Mouse (Mus musculus): ENCODE measurements around the gene Tmem127. TPM values are rescaled to one million over a fixed set of nuclear protein-coding genes. Genes with fewer than 3 reads are reported as not detected.
"Not testable (repeated sequence)": the region's sequence is repeated elsewhere in the genome, so short reads cannot be mapped to it uniquely, and the experiment has no call there.

Gene Tmem127
- 10 to 100 TPM; 83.4 to 83.5 TPM for total RNA-seq (2021)

DNA sequence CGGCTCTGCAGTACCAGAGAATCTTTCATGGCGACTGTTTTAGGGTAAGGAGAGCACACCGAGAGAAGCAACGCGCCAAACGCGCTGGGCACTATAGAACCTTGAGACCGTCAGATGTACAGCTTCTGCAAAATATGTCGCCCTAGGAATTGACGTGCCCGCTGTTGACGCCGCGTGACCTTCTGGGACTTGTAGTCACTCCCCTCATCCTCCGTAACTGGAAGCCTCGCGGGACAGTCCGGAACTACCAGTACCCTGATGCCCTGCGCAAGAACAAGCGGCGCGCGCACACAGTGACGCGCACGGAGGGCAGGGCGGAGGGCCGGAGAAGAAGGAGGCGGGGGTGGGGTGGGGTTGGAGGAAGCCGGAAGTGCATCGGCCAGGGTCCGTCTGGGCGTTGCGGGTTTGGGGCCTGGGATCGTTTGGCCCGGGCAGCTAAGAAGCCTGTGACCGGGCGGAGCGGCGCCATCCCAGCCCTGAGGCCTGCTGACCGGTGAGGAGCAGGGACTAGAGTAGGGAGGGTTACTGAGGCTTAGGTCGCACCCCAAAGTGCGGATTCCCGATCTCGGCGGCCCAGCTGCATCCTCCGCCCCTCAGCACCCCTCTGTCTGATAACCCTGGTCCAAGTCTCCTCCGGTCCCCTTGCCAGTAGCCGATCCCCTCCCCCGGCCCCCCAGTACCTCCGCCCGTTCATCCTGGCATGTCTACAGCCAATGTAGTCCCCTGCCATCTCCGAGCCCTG lies at the start of gene Tmem127, which contains the start of gene Ciao1:
Gene Tmem127, plus strand, starts transcription at position 317 of the 742 bp plus-strand sequence.
Gene Ciao1, minus strand, starts transcription at position 225 of the 742 bp plus-strand sequence.
- peak; percentile 89 to 90 for DNase-seq (ENCODE audit: extremely low spot score in 1 of 2, low spot score in 1 of 2)

DNA sequence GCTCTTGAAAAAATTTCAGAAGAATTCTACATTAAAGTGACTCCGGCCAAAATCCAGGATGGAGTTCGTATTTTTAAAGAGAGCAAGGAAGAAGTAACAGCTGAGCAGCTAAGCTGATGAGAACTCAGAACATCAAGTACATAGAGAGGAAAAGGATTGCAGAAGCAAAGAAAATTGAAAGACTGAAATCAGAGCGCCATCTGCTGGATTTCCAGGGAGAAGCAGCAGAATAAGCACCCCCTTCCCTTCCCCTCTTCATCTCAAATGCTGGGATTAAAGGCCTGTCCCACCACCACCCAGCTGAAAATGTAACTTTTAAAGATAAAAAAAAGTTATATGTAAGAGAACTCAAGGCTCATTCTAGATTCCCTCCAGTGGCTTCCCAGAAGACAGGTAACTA lies 42.8 kb upstream of the Tmem127 start:
- peak; percentile 44 to 75 for DNase-seq (ENCODE audit: extremely low spot score in 1 of 2, low spot score in 1 of 2)

DNA sequence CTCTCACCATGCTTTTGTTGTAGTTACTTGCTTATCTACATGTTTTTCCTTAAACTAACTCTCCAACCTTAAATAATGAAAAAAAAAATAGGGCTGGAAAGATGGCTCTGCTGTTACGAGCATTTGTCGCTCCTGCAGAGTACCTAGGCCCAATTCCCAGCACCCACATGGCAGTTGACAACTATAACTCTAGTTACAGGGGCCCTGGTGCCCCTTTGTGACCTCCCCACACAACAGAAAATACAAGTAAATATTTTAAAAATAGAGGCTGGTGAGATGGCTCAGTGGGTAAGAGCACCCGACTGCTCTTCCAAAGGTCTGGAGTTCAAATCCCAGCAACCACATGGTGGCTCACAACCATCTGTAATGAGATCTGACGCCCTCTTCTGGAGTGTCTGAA lies 41.8 kb upstream of the Tmem127 start:
- DNase-seq (ENCODE audit: extremely low spot score in 1 of 2, low spot score in 1 of 2): not testable (repeated sequence)

DNA sequence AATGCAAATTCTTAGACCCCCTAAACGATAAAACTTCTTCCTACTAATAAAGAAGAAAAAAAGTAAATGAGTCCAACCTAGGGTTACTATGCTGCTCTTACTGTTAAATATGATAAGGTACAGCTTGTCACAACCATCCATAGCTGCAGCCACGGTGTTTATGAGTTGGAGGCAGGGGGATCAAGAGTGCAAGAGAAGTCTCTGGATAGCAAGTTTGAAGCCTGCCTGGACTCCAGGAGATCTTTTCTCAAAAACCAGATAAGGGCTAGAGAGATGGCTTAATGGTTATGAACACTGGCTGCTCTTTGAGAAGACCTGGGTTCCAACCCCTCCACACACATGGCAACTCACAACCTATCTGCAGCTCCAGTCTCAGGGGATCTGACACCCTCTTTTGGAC lies 40.8 kb upstream of the Tmem127 start:
- DNase-seq (ENCODE audit: extremely low spot score in 1 of 2, low spot score in 1 of 2): no peak

DNA sequence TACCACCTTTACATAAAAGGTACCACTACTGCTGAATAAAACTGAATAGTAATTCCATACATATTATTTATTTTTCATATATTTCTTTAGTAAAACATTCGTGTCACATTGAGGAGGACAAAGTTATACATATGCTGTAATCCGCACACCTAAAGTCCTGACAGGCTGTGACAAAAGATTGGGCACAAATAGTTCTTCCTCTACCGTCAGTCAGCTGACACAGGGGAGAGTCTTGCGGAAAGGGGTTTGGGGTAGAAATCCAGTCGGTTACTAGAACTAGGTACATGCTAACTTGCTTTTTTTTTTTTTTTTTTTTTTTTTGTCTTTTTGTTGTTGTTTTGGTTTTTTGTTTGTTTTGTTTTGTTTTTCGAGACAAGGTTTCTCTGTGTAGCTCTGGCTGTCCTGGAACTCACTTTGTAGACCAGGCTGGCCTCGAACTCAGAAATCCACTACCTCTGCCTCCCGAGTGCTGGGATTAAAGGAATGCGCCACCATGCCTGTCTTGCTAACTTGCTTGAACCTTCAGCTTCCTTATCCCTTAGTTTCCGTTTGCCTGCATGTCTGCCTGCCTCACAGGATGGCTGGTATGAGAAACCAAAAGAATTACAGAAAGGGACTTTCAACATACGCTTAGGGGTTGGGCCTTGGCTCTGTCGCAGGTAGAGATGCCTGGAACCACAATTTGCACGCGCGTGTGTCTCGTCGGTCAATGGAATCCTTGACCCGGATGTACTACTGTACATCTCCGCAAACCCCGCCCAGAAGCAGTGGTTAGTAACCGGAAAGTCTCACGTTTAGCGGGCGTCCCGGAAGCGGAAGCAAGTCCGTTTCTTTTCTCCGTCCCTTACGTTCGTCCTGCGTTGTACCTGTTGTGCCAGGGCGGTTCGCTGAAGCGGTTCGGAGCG lies 39.9 kb upstream of the Tmem127 start, which contains the start of the genes 1810024B03Rik and Snrnp200:
Gene 1810024B03Rik, minus strand, starts transcription at position 734 of the 905 bp plus-strand sequence.
Gene Snrnp200, plus strand, starts transcription at position 840 of the 905 bp plus-strand sequence.
- DNase-seq (ENCODE audit: extremely low spot score in 1 of 2, low spot score in 1 of 2): peak; percentile 81 to 85

DNA sequence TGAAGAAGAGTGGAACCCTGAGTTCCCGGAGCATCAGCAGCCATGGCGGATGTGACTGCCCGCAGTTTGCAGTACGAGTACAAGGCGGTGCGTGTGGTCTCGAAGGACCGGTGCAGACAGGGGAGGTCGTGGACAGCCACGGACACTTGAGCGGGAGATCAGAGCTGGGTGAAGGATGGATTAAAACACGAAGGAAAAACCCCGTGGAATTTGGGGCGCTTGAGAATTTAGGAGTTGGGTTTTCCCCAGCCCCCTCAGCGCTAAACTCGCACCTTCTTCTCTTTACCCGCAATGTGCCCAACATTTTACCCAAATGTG lies 39.3 kb upstream of the Tmem127 start:
- DNase-seq (ENCODE audit: extremely low spot score in 1 of 2, low spot score in 1 of 2): no peak

DNA sequence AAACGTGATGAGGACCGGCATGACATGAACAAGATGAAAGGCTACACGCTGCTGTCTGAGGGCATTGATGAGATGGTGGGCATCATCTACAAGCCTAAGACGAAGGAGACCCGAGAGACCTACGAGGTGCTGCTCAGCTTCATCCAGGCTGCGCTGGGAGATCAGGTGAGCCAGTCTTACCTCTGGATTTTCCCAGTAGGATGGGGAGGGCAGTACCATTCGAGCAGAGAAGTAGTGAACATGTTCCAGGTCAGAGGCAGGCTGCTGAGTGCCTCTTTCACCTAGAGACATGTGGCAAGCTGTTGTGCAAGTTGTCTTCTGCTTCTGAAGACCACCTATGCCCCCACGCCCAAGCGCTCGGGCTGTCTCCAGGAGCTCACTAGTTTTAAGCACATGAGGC lies 37.0 kb upstream of the Tmem127 start:
- no peak for DNase-seq (ENCODE audit: extremely low spot score in 1 of 2, low spot score in 1 of 2)

DNA sequence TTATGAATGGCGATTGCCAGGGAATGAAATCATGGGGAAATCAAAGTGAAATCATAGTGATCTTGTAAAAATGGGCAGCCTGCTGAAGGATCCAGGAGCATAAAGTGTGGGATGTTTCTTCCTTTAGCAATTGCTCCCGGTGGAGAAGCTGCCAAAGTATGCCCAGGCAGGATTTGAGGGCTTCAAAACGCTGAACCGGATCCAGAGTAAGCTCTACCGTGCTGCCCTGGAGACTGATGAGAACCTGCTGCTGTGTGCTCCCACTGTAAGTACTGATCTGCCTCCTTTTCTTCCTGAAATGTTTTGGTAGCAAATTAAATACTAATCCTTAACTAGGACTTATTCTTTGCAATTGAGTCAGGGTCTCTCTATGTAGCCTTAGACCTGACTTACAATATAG lies 30.0 kb upstream of the Tmem127 start:
- no peak for DNase-seq (ENCODE audit: extremely low spot score in 1 of 2, low spot score in 1 of 2)

DNA sequence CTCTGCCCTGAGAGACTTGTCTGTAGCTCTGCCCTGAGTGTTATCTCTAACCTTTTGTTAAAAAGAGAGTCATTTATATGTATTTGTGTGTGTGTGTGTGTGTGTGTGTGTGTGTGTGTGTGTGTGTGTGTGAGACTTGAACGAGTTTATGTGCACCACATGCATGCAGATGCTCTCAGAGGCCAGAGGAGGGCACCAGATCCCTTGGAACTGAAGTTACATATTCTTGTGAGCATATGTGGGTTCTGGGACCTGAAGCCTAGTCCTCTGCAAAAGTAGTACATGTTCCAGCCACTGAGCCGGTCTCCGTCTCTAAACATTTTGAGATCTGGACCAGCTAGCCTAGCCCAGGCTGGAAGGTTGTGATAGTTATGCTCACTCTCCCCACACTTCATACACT lies 22.4 kb upstream of the Tmem127 start:
- no peak for DNase-seq (ENCODE audit: extremely low spot score in 1 of 2, low spot score in 1 of 2)

DNA sequence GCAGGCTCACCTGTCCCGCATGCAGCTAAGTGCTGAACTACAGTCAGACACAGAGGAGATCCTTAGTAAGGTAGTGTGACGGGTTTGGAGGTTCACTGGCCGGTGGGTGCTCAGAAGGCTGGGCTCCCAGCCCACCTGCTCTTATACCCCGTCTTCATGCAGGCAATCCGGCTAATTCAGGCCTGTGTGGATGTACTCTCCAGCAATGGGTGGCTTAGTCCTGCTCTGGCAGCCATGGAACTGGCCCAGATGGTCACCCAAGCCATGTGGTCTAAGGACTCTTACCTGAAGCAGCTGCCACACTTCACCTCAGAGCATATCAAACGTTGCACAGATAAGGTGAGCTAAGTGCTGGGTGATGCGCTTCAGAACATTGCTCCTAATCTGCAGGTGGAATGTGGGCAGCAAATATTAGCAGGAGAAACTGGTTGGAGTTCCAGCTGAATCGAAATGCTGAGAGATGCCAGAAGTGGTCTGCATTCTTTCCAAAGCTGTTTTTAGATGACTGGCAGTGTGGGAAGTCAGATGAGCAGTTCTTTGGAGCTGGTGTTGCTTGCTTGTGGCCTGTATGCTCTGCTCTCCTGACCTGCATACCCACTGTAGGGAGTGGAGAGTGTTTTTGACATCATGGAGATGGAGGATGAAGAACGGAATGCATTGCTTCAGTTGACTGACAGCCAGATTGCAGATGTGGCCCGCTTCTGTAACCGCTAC lies 9.7 kb upstream of the Tmem127 start:
- no peak for DNase-seq (ENCODE audit: extremely low spot score in 1 of 2, low spot score in 1 of 2)

DNA sequence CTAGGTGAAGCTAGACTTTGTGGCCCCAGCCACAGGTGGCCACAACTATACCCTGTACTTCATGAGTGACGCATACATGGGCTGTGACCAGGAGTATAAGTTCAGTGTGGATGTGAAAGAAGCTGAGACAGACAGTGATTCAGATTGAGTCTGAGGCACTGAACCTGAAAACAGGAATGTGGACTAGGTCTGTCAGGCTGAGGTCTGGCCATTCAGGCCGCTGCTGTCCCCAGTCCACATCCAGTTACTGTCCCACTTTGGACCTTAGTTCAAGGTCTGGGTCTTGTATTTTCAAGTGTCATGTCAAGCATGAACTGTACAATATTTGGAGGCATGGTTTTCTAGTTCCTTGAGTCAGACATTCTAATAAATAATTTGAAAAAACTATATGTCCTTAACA lies 7.6 kb upstream of the Tmem127 start:
- DNase-seq (ENCODE audit: extremely low spot score in 1 of 2, low spot score in 1 of 2): no peak

DNA sequence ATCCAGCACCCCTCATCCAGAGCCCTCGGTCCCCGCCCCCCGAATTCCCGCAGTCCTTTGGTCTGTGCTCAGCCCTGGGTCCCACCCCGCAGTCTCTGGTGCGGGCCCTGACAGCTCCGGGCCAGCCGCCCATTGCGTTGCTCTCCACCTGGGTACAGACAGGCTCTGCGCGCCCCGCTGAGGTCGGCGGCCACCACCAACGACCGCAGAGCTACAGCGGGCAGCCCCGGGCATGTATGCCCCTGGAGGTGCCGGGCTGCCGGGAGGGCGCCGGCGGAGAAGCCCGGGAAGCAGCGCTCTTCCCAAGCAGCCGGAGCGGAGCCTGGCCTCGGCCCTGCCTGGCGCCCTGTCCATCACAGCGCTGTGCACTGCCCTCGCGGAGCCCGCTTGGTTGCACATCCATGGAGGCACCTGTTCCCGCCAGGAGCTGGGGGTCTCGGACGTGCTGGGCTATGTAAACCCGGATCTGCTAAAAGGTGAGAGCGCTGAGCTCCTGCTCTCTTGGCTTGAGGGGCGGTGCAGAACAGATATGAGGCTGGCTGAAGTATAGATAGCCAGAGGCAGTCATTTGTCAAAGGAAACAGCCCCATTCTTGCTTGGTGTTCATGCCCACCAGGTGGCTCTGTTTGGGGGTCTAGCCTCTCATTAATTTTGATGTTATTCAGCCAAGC lies 761 bp downstream of the Tmem127 start:
- peak in 1 of 2 experiments; percentile 33 for DNase-seq (ENCODE audit: extremely low spot score in 1 of 2, low spot score in 1 of 2)

DNA sequence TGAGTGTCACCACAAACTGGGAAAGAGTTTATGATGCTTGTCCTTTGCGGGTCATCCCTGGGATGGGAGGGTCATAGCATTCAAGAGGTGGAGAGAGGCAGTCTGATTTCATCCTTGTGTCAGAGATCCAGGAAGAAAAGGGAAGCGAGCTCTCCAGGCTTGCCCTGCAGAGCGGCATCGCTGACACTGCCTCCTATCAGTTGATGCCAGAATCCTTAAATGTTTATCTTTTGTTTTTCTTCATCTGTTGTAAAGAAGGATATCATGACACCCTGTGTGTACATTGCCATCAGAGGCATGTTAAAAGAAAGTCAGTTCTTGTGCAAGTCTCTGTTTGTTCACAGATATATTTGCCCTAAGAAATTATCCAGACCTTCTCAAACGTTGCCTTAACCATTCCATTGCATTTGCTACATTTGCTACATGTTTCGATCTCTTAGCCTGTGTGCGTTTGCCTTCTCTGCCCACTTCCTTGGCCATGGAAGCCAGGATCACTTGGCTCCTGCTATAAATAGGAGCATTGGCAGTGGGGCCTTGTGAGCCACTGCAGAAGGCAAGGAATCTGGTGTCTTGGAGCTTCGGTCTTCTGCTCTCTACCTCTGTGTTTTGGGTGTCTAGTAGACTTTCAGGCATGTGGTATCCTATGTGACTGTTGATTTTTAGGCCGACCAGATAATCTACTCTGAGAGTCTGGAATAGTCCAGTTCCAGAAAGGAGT lies 2.7 kb downstream of the Tmem127 start:
- DNase-seq (ENCODE audit: extremely low spot score in 1 of 2, low spot score in 1 of 2): no peak

DNA sequence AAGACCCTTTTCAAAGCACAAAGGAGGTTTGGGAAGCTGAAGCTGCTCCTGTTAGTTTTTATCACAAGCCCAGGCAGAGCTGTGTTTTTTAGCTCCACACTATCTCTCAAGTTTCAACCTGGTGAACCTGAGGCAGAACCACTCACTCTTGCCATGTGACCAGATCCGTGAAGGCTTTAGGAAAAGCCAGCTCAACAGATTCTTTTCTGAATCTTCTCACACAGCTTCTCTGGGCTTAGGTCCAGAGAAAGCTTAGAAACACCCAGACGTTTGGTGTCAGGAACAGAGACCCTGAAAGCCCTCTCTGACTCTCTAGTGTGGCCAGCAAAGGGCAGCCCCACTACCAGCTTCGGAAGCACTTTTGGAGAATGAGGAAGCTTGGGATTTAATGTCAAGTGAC lies 3.7 kb downstream of the Tmem127 start:
- no peak for DNase-seq (ENCODE audit: extremely low spot score in 1 of 2, low spot score in 1 of 2)

DNA sequence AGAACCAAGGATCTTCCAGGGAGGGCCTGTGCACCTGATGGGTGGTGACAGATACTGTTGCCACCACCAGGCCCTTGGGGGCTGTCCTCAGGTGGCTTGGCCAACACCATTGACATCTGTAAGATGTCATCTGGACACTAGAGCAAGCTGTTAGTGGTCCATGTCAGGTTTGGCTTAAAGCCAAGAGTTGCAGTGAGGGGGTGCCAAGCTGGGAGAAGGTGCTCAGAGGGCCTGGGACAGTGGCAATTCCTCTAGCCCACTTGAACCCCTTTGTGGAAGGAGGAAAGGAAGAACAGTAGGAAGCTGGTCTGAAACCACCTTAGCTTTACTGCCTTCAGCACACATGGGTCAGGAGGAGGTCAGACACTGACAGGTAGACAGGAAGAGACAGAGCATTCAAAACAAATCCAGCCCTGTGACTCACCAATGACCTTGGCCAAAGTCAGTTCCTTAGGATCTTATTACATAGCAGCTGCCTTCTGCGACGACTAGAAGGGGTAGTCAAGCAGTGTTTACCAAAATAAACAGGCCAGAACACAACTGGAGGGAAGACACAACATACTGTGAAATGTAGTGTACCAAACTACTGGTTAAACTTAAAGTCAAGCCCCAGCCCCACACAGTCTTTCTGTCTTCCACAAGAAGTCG lies 4.3 kb downstream of the Tmem127 start:
- DNase-seq (ENCODE audit: extremely low spot score in 1 of 2, low spot score in 1 of 2): no peak

DNA sequence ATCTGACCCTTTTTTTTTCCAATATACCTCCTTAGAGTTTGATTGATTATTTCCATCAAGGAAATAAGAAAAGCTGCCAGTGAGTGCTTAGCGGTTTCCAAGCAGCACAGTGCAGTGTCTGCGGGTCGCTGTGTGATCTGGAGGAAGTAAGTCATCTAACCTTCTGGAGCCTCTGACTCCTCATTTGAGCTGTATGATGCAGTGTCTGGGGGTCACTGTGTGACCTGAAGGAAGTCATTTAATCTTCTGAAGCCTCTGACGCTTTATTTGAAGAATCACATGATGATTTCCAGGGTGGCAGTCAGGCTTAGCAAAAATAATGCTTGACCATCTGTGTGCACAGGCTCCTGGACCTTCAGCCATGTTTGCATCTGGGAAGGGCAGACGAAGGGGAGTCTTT lies 5.1 kb downstream of the Tmem127 start:
- no peak for DNase-seq (ENCODE audit: extremely low spot score in 1 of 2, low spot score in 1 of 2)

DNA sequence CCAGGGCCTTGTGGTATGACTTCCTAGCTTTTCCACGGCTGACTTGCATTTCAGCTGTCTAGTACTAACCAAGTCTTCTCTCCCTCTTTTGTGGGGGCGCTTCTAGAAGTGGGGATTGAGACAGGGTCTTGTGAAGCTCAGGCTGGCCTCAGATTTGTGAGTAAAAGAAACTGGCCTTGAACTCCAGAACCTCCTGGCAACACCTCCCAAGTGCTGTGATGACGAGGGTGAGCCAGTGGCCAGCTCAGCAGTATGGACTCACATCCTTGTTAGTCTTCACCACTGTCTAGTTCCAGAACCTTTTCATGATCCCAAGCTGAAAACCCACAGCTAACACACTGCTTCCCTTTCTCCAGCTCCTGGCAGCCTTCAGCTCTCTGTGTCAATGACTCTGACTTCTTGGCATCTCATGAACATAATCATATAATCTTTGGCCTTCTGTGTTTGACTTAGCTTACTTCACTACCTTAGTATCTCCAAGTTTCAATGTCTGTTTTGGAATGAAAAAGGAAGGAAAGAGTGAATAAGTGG lies 7.0 kb downstream of the Tmem127 start:
- no peak for DNase-seq (ENCODE audit: extremely low spot score in 1 of 2, low spot score in 1 of 2)

DNA sequence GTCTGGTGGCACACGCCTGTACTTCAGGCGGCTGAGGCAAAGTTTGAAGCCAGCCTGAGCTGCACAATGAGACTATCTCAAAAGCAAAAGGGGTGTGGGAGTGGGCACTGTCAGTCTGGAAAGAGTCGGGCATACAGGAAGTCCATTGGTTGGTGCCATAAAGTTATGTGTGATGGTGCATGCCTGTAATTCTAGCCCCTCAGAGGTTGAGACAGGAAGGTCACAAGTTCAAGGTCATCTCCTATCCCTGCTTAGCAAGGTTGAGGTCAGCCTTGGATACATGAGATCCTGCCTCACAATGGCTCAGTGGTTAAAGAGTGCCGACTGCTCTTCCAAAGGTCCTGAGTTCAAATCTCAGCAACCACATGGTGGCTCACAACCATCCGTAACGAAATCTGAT lies 7.6 kb downstream of the Tmem127 start:
- DNase-seq (ENCODE audit: extremely low spot score in 1 of 2, low spot score in 1 of 2): no peak

DNA sequence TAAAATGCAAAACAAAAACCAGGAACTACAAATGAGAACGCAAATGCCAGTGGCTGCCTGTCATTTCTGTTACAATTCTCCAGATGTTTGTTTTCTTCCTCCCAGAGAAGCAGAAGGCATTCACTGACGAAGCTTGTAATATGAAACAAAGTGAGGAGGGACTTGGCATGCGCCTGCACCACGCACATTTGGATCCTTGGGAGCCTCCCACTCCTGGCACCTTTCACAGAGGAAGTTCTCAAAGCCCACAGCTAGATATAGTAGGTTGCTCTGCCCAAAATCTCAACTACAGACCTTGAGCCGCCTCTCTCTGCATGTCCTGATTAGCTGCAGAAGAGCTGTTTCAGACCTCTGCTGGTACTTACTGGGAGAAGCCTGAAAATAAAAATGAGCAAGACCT lies 11.6 kb downstream of the Tmem127 start:
- no peak for DNase-seq (ENCODE audit: extremely low spot score in 1 of 2, low spot score in 1 of 2)

Measured in layer of hippocampus, postnatal 25 days (tissue).